Mouse (Mus musculus): ENCODE results near the gene 9230112D13Rik. TPM values are rescaled to one million over a fixed set of nuclear protein-coding genes. Genes with fewer than 3 reads are reported as not detected.

The 9230112D13Rik gene
- not detected for polyA plus RNA-seq (2017; shearing (Covaris generic))

GRCm38 (mm10) chr14:34522701-34523100 is at the start of gene 9230112D13Rik:
Gene 9230112D13Rik, minus strand, starts transcription at chr14:34522801.

DNA sequence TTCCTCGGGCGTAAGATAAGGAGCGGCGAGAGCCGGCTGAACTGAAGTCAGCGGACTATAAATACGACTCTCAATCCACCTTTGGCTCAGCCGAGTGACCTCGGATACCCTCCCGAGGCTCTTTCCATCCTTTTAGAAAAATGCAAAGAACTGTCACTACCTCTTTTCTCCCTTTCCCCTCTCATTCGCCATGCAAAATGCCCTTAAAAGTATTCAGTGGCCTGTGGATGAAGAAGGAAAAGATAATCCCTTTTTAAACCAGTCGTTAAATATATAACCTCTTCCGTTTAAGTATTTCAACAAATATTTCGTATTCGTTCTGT is 19.3 kb downstream of the 9230112D13Rik start, which contains the start of gene Bmpr1a:
Gene Bmpr1a, minus strand, starts transcription at position 17 of the 323 bp plus-strand sequence.

Other genes with a start within 250 kb of the 9230112D13Rik start
- 10 to 100 TPM; 21.6 to 26.9 TPM for gene Shld2, start 212.3 kb downstream of the 9230112D13Rik start, polyA plus RNA-seq (2017; shearing (Covaris generic))
- 100 to 1,000 TPM; 129 to 149 TPM for gene Glud1, start 212.1 kb downstream of the 9230112D13Rik start, polyA plus RNA-seq (2017; shearing (Covaris generic))
- gene Fam25c, start 167.4 kb downstream of the 9230112D13Rik start, polyA plus RNA-seq (2017; shearing (Covaris generic)) = not detected
- gene Sncg, start 148.0 kb downstream of the 9230112D13Rik start, polyA plus RNA-seq (2017; shearing (Covaris generic)) = under 1 TPM in 1 of 2 experiments, not detected in 1; 0.51 TPM
- gene Mmrn2, start 147.3 kb downstream of the 9230112D13Rik start, polyA plus RNA-seq (2017; shearing (Covaris generic)) = under 1 TPM in 1 of 2 experiments, not detected in 1; 0.06 TPM
- gene Bmpr1a, start 19.5 kb downstream of the 9230112D13Rik start, polyA plus RNA-seq (2017; shearing (Covaris generic)) = 1 to 10 TPM; 1.8 to 2.2 TPM
- gene Ldb3, start 65.9 kb upstream of the 9230112D13Rik start, polyA plus RNA-seq (2017; shearing (Covaris generic)) = under 1 TPM in 1 of 2 experiments, not detected in 1; 0.30 TPM
- gene Opn4, start 77.3 kb upstream of the 9230112D13Rik start, polyA plus RNA-seq (2017; shearing (Covaris generic)) = not detected
- gene Wapl, start 151.1 kb upstream of the 9230112D13Rik start, polyA plus RNA-seq (2017; shearing (Covaris generic)) = 10 to 100 TPM; 80.5 to 82.8 TPM